Mouse (Mus musculus) megakaryocyte, embryonic 14.5 days (primary cell): Measurements from ENCODE around the gene Nfatc3.

ENCODE experiments used
- FLI1 ChIP-seq: IDR thresholded peaks from 2 replicates; pipeline ENCODE4 v1.6.1; 2012; ENCODE audit warnings: low read length, inconsistent platforms, mixed read lengths
- GATA1 ChIP-seq: IDR thresholded peaks from 3 replicates; pipeline ENCODE4 v1.6.1; 2012; ENCODE audit warnings: mixed read lengths, low read length, inconsistent platforms, borderline replicate concordance

- TF ChIP-seq GATA1 (no peak), FLI1 (no peak)
These were observed 6.0 kb upstream of the Nfatc3 start for GRCm38 (mm10) chr8:106052510-106053089.
